Mouse (Mus musculus) intestine, embryonic 16.5 days (tissue): ENCODE data around the gene Slx1b. TPM values are rescaled to one million over a fixed set of nuclear protein-coding genes. Genes with fewer than 3 reads are reported as not detected.

Experiments used
- ATAC-seq: fragments of 200-750 bp; cut with Nextera tagmentation; 2 replicates; pipeline ENCODE4 v1.8.0; 2017; ENCODE audit warnings: moderate TSS enrichment, moderate library complexity
- H3K27ac ChIP-seq: fragments of 300-500 bp; sonication (generic); 2 replicates; pipeline ENCODE4 v1.5.1; 2014; ENCODE audit warnings: mild to moderate bottlenecking, low read length
- H3K27me3 ChIP-seq: fragments of 300-500 bp; sonication (generic); replicated peaks from 2 replicates; pipeline ENCODE4 v1.6.1; 2014; ENCODE audit warnings: low read length, control low read depth, mixed read lengths; ENCODE audit not compliant: control insufficient read depth, insufficient read depth
- H3K36me3 ChIP-seq: fragments of 300-500 bp; sonication (generic); 2 replicates; pipeline ENCODE4 v1.6.1; 2014; ENCODE audit warnings: low read length, control low read depth; ENCODE audit not compliant: control insufficient read depth, insufficient read depth
- H3K4me1 ChIP-seq: fragments of 300-500 bp; sonication (generic); 2 replicates; pipeline ENCODE4 v1.6.1; 2014; ENCODE audit warnings: low read length, control low read depth, mixed read lengths; ENCODE audit not compliant: control insufficient read depth, insufficient read depth
- H3K4me2 ChIP-seq: fragments of 300-500 bp; sonication (generic); 2 replicates; pipeline ENCODE4 v1.6.1; 2014; ENCODE audit warnings: low read depth, low read length, control low read depth
- H3K4me3 ChIP-seq: fragments of 300-500 bp; sonication (generic); 2 replicates; pipeline ENCODE4 v1.5.1; 2014; ENCODE audit warnings: mild to moderate bottlenecking, low read length
- H3K9ac ChIP-seq: fragments of 300-500 bp; sonication (generic); 2 replicates; pipeline ENCODE4 v1.6.1; 2014; ENCODE audit warnings: low read depth, low read length
- H3K9me3 ChIP-seq: fragments of 300-500 bp; sonication (generic); 2 replicates; pipeline ENCODE4 v1.6.1; 2016; ENCODE audit warnings: low read length, control low read depth; ENCODE audit not compliant: control insufficient read depth
- WGBS: fragments of 180-500 bp; shearing (Covaris S2); extraction: QIAGEN DNeasy Blood & Tissue Kit; methylation state at CpG from one replicate; pipeline ENCODE4 v1.1.7; 2014; 5-methylcytosine and 5-hydroxymethylcytosine counted together
- polyA plus RNA-seq: library from polyadenylated mRNA; unstranded; fragments of >200 nt; fragmentation: Nextera tagmentation; extraction: Ambion mirVana; gene quantifications from 2 replicates; pipeline ENCODE4 v1.2.1, GENCODE M21; 2015

The Slx1b gene
- polyA plus RNA-seq, 1 experiment from 2014 or later: 8.9 TPM

DNA sequence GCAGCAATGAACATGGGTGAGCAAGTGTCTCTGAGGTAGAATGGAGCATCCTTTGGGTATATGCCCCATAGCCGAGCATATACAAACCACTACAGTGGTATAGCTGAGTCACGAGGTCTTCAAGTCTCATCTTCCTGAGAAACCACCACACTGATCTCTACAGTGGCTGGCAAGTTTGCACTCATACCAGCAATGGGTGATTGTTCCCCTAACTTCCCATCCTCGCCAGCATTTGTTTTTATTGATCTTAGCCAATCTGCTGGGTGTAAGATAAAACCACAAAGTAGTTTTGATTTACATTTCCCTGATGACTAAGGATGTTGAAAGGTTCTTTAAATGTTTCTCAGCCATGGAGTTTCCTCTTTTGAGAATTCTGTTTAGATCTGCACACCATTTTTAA lies 29.5 kb upstream of the Slx1b start:
- Histone ChIP-seq H3K4me1 (no peaks in the 10 kb centered on the region), H3K9me3 (no peaks in the 10 kb centered on the region), H3K4me3 (no peak overlapping the region), H3K36me3 (no peaks in the 10 kb centered on the region), H3K9ac (no peak overlapping the region), H3K27me3 (no peaks in the 10 kb centered on the region), H3K4me2 (no peak overlapping the region), H3K27ac (no peak overlapping the region)
- 68% methylated on average over 3 of the region's 3 CpGs for WGBS
- no peak for ATAC-seq

DNA sequence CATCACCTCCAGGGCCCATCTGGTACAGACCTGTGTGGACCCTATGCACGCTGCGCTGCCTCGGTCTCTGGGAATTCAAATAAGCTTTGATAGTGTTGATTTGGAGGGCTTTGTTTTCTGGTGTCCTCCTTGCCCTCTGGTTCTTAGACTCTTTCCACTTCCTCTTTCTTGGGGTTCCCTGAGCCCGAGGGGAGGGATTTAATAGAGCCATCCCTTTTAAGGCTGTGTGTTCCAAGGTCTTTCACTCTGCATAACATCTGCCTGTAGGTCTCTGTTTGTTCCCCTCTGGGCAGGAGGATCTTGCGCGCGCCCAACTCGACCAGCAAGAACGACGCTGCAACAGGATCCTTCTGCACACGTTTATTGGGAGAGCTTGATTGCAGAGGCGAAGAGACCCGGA lies 26.1 kb upstream of the Slx1b start:
- Histone ChIP-seq H3K9ac (no peak overlapping the region), H3K4me2 (no peak overlapping the region), H3K27ac (no peak overlapping the region), H3K36me3 (no peaks in the 10 kb centered on the region), H3K9me3 (no peaks in the 10 kb centered on the region), H3K27me3 (no peaks in the 10 kb centered on the region), H3K4me3 (no peak overlapping the region), H3K4me1 (no peaks in the 10 kb centered on the region)
- ATAC-seq: no peak
- 89% methylated on average over 13 of the region's 13 CpGs for WGBS

DNA sequence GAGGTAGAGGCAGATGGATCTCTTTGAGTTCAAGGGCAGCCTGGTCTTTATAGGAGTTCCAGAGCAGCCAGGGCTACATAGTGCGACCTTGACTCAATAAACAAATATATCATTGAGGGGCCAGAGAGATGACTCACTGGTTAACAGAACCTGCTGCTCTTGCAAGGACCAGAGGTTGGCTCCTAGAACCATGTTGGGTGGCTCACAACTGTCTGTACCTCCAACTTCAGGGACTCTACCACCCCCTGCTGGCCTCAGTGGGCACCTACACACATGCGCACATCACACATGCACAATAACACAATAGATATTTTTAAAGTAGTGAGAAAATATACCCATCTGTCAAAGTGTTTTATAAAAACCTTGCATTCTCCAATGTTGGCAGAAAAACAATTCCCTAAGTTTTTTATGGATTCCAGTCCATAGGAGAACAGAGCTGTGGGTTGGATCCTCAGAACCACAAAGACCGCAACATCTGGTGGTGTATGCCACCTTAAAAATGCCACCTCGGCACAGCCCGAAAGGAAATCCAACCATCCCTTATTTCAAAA lies 23.3 kb upstream of the Slx1b start:
- Histone ChIP-seq H3K27me3 (no peaks in the 10 kb centered on the region), H3K9ac (no peak overlapping the region), H3K4me3 (no peak overlapping the region), H3K36me3 (no peaks in the 10 kb centered on the region), H3K4me1 (no peaks in the 10 kb centered on the region), H3K9me3 (no peaks in the 10 kb centered on the region), H3K27ac (no peak overlapping the region), H3K4me2 (no peak overlapping the region)
- ATAC-seq: no peak
- 91% methylated on average over 5 of the region's 5 CpGs for WGBS

DNA sequence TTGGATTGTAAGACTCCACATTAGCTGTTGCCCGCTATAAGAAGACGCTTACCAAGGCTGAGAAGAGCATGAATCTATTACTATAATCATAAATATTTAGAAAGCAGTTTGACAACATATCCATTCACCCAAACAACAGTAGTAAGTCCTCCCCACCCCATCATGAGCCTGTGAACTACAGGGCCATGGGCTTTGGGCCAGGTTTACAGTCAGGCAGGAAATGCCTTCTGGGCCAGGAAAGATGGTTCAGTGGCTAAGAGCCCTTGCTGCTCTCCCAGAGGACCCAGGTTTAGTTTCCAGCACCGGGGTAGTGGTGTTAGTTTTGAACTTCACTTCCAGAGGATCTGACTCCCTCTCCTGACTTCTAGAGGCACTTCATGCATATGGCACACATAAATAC lies 22.0 kb upstream of the Slx1b start:
- H3K9me3 ChIP-seq: no peaks in the 10 kb centered on the region
- no peak overlapping the region for H3K9ac ChIP-seq
- no peak overlapping the region for H3K27ac ChIP-seq
- H3K4me2 ChIP-seq: no peak overlapping the region
- no peak overlapping the region for H3K4me3 ChIP-seq
- H3K36me3 ChIP-seq: no peaks in the 10 kb centered on the region
- H3K4me1 ChIP-seq: no peaks in the 10 kb centered on the region
- no peaks in the 10 kb centered on the region for H3K27me3 ChIP-seq
- WGBS: 64% methylated on average over 3 of the region's 3 CpGs
- no peak for ATAC-seq

DNA sequence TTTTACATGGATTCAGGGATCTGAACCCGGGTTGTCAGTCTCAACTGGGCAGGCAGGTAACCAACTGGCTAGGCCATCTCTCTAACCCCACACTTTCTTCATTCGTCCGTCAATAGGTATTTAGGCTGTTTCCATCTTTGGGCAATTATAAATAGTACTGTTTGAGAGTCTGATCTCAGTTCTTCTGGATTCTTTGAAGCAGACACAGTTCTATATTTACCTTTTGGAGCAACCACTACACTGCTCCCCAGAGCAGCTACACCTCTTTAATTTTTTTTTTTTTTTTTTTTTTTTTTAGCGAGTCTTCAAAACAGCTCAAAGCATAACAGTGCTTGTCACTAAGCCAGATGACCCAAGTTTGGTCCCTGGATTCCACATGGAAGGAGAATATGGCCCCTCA lies 20.1 kb upstream of the Slx1b start:
- Histone ChIP-seq H3K36me3 (no peaks in the 10 kb centered on the region), H3K9me3 (no peaks in the 10 kb centered on the region), H3K9ac (no peak overlapping the region), H3K27me3 (no peaks in the 10 kb centered on the region), H3K4me1 (no peaks in the 10 kb centered on the region), H3K4me2 (no peak overlapping the region), H3K4me3 (no peak overlapping the region), H3K27ac (no peak overlapping the region)
- WGBS: 86% methylated on average over 4 of the region's 4 CpGs
- no peak for ATAC-seq

DNA sequence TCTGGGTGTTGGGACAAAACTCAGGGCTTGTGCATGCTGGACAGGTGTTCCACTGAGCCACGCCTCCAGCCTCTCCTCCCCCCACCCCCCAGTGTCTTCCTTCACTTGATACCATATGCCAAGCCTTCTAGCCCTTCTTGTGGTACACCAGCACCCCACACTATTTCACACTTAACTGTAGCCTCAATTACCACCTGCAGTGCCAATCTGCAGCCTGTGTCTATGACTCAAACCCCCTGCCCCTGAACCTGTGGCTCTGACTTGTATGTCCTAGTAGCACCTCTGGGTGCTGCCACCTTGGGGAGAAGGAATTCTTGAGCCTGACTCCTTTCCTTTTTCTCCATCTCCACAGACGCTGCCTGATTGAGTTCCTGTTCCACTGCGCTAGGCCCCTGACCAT lies 16.3 kb upstream of the Slx1b start:
- Histone ChIP-seq H3K4me2 (no peak overlapping the region), H3K4me1 (no peaks in the 10 kb centered on the region), H3K27ac (no peak overlapping the region), H3K36me3 (no peaks in the 10 kb centered on the region), H3K9ac (no peak overlapping the region), H3K4me3 (no peak overlapping the region), H3K27me3 (no peaks in the 10 kb centered on the region), H3K9me3 (no peaks in the 10 kb centered on the region)
- 72% methylated on average over 3 of the region's 3 CpGs for WGBS
- ATAC-seq: no peak

DNA sequence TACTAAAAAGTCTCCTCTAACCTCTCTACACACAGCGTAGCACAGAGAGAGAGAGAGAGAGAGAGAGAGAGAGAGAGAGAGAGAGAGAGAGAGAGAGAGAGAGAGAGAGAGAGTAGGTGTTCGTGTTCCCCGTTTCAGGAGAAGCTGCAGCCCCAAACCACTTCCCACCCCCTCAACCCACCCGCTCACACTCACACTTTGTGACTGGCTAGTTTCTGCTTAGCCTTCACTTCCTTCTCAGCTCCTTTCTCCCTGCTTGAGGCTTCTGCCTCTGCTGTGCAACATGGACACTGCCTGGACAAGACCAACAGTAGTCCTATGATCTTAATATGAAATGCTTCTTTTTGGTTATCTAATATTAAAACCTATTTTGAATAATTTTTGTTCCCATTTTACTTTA lies 14.7 kb upstream of the Slx1b start:
- no peak for ATAC-seq
- no peaks in the 10 kb centered on the region for H3K4me1 ChIP-seq
- WGBS: 71% methylated on average over 4 of the region's 4 CpGs

DNA sequence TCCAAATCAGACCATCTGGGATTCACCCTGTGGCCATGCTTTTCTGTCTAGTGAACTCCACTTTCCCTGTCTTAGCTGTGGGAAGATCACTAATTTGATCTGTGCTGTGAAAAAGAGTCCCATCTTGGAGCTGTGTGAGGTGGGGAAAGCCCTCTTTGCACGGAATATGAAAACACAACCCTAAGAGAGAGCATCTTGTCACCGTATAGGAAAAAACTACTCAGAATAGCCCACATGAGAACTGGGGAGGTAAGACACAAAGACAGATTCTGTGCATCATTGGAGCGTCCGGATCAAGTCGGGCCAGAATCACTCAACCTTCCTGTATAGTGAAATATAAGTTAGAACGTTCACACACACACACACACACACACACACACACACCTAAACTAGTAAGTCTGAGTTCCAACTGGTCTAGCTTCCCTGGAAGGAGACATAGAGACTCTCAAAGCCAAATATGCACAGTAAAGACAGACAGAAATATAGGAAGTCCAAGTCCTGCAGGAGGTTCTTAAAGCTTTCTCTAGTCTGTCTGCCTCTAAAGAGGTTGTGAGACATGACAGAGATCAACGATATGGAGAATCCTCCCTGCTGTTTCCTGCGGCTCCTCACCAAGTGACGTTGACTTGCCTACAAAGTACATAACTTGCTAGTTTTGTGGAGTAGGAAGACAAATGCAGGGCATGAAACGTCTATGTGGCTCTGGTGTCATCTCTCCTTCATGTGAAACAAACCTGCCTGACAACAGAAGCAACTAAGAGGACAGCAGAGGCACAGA lies 12.8 kb upstream of the Slx1b start:
- H3K36me3 ChIP-seq: no peaks in the 10 kb centered on the region
- H3K4me1 ChIP-seq: peaks cover 14% of the 10 kb centered on the region
- whole genome bisulfite sequencing: 83% methylated on average over 10 of the region's 10 CpGs
- H3K4me3 ChIP-seq: no peak overlapping the region
- ATAC-seq: no peak
- no peak overlapping the region for H3K4me2 ChIP-seq
- peaks cover 6% of the 10 kb centered on the region; the same call in 1 of the 2 replicates for H3K27me3 ChIP-seq
- H3K27ac ChIP-seq: no peak overlapping the region
- H3K9me3 ChIP-seq: no peaks in the 10 kb centered on the region
- H3K9ac ChIP-seq: no peak overlapping the region

More for the DNA sequence above, 14.7 kb upstream of the Slx1b start:
- Histone ChIP-seq H3K36me3 (no peaks in the 10 kb centered on the region), H3K27me3 (no peaks in the 10 kb centered on the region; the same call in 1 of the 2 replicates), H3K4me2 (no peak overlapping the region), H3K9me3 (no peaks in the 10 kb centered on the region), H3K9ac (no peak overlapping the region), H3K27ac (no peak overlapping the region), H3K4me3 (no peak overlapping the region)

DNA sequence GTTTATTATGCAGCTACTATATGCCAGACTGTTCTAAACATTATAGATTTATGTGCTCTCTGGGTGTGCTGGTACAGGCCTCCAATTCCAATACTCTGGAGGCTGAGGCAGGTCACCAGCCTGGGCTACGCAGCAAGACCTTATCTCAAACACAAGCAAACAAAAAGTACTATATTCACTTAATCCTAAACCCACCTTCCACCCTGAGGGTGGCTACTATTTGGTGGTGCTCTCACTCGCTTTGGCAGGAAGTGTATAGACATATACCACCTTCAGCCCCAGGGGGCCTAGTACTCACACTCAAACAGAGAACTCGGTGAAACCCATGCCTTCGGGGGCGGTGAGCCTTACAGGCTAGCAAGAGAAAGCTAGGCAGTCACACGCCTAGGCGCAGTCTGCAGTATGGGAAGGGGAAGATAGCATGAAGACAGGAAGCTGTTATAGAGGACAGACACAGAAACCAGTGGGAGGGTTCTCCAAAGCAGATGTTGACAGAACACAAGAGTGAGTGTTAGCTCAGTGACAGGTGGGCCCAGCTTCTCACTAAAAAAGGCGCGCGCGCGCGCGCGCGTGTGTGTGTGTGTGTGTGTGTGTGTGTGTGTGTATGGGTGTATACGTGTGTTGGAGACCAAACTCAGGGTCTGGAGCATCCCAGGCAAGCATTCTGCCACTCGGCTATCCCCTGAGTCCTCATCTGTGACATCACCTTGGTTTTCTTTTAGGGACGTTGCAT lies 12.0 kb upstream of the Slx1b start, which contains the start of gene Coro1a:
Coro1a (minus strand) TSS at position 346 of the 733 bp plus-strand sequence.
- Histone ChIP-seq H3K9me3 (no peaks in the 10 kb centered on the region), H3K4me2 (no peak within 1 kb of the TSS), H3K4me1 (peaks cover 14% of the 10 kb centered on the region), H3K9ac (no peak within 1 kb of the TSS), H3K27ac (no peak within 1 kb of the TSS), H3K27me3 (peaks cover 11% of the 10 kb centered on the region; the same call in 1 of the 2 replicates), H3K36me3 (no peaks in the 10 kb centered on the region), H3K4me3 (no peak within 1 kb of the TSS)
- no peak for ATAC-seq
- 85% methylated on average over 19 of the region's 19 CpGs for WGBS
